Mouse (Mus musculus) activated CD4-positive, CD25-positive, alpha-beta regulatory T cell, adult 4 months (primary cell): ENCODE results near the gene Enkur. TPM values are rescaled to one million over a fixed set of nuclear protein-coding genes. Genes with fewer than 3 reads are reported as not detected.
A peak's percentile ranks its signal among the peaks of the same experiment; 100 is the strongest.

Experiments
- ATAC-seq: one replicate; pipeline ENCODE4 v1.8.0; 2017
- polyA plus RNA-seq, 2 experiments: library from polyadenylated mRNA; unstranded; fragments of 100-300 nt; shearing (Covaris generic); gene quantifications; one replicate each; pipeline ENCODE4 v1.2.1; 2017

Enkur gene
- polyA plus RNA-seq, 2 experiments from 2014 or later = not detected

- peak; percentile 89 for ATAC-seq
Observed at GRCm38 (mm10) chr2:21187576-21187975, 17.6 kb downstream of the Enkur start.

GRCm38 (mm10) chr2:21182811-21183210, 22.4 kb downstream of the Enkur start:
- no peak for ATAC-seq

- ATAC-seq = no peak
Observed at GRCm38 (mm10) chr2:21179136-21179535, 26.0 kb downstream of the Enkur start.

- no peak for ATAC-seq
Observed at GRCm38 (mm10) chr2:21172797-21173196, 32.4 kb downstream of the Enkur start.

GRCm38 (mm10) chr2:21167916-21168315, 37.2 kb downstream of the Enkur start:
- ATAC-seq = no peak

- ATAC-seq = no peak
Observed at GRCm38 (mm10) chr2:21164296-21164695, 40.9 kb downstream of the Enkur start.

- ATAC-seq = no peak
Observed at GRCm38 (mm10) chr2:21153469-21153868, 51.7 kb downstream of the Enkur start.

- no peak for ATAC-seq
Observed at GRCm38 (mm10) chr2:21147169-21147568, 58.0 kb downstream of the Enkur start.

GRCm38 (mm10) chr2:21146486-21146885, 58.7 kb downstream of the Enkur start:
- ATAC-seq = no peak

- ATAC-seq = no peak
Observed at GRCm38 (mm10) chr2:21142616-21143015, 62.5 kb downstream of the Enkur start.

GRCm38 (mm10) chr2:21142204-21142580, 63.0 kb downstream of the Enkur start:
- no peak for ATAC-seq

GRCm38 (mm10) chr2:21141520-21142203, 63.5 kb downstream of the Enkur start:
- no peak for ATAC-seq

- ATAC-seq = no peak
Observed at GRCm38 (mm10) chr2:21141189-21141519, 64.0 kb downstream of the Enkur start.

Other genes with a start within 250 kb of the Enkur start
- 1 to 10 TPM; 2.0 to 4.2 TPM for gene Arhgap21, start 236.5 kb downstream of the Enkur start, polyA plus RNA-seq
- gene Thnsl1, start 359 bp upstream of the Enkur start, polyA plus RNA-seq = 1 to 10 TPM; 3.4 to 6.4 TPM
- gene Gpr158, start 162.2 kb upstream of the Enkur start, polyA plus RNA-seq = not detected